Mouse (Mus musculus) neural tube, embryonic 15.5 days (tissue): ENCODE results near the gene Prss50. TPM values are rescaled to one million over a fixed set of nuclear protein-coding genes. Genes with fewer than 3 reads are reported as not detected.

Experiments
- ATAC-seq: fragments of 200-750 bp; cut with Nextera tagmentation; 2 replicates; pipeline ENCODE4 v1.8.0; 2017; ENCODE audit warnings: mild to moderate bottlenecking, moderate TSS enrichment, moderate library complexity; ENCODE audit not compliant: low FRiP score
- H3K27ac ChIP-seq: fragments of 300-500 bp; sonication (generic); replicated peaks from 2 replicates; pipeline ENCODE4 v1.5.1; 2015; ENCODE audit warnings: mild to moderate bottlenecking, inconsistent platforms
- H3K27me3 ChIP-seq: fragments of 300-500 bp; sonication (generic); replicated peaks from 2 replicates; pipeline ENCODE4 v1.6.1; 2015; ENCODE audit warnings: inconsistent platforms
- H3K36me3 ChIP-seq: fragments of 300-500 bp; sonication (generic); 2 replicates; pipeline ENCODE4 v1.6.1; 2015; ENCODE audit warnings: inconsistent platforms
- H3K4me1 ChIP-seq: fragments of 300-500 bp; sonication (generic); 2 replicates; pipeline ENCODE4 v1.6.1; 2015; ENCODE audit warnings: inconsistent platforms
- H3K4me2 ChIP-seq: fragments of 300-500 bp; sonication (generic); 2 replicates; pipeline ENCODE4 v1.6.1; 2015; ENCODE audit warnings: inconsistent platforms, mild to moderate bottlenecking, moderate library complexity
- H3K4me3 ChIP-seq: fragments of 300-500 bp; sonication (generic); replicated peaks from 2 replicates; pipeline ENCODE4 v1.5.1; 2015; ENCODE audit warnings: mild to moderate bottlenecking, inconsistent platforms
- H3K9ac ChIP-seq: fragments of 300-500 bp; sonication (generic); replicated peaks from 2 replicates; pipeline ENCODE4 v1.6.1; 2015; ENCODE audit warnings: mild to moderate bottlenecking, inconsistent platforms
- H3K9me3 ChIP-seq: fragments of 300-500 bp; sonication (generic); replicated peaks from 2 replicates; pipeline ENCODE4 v1.6.1; 2016; ENCODE audit warnings: inconsistent platforms
- WGBS: fragments of 180-500 bp; shearing (Covaris S2); methylation state at CpG from one replicate; pipeline ENCODE4 v1.1.7; 2015; ENCODE audit warnings: mixed read lengths; 5-methylcytosine and 5-hydroxymethylcytosine counted together
- polyA plus RNA-seq: library from polyadenylated mRNA; unstranded; fragments of >200 nt; fragmentation: Nextera tagmentation; extraction: Ambion mirVana; gene quantifications from 2 replicates; pipeline ENCODE4 v1.2.1, GENCODE M21; 2015

The Prss50 gene
- polyA plus RNA-seq, 1 experiment from 2014 or later, result 0.59 TPM

- Histone ChIP-seq H3K9me3 (no peaks in the 10 kb centered on the region), H3K27ac (no peak overlapping the region), H3K4me1 (no peaks in the 10 kb centered on the region), H3K4me3 (no peak overlapping the region), H3K27me3 (no peaks in the 10 kb centered on the region), H3K4me2 (no peak overlapping the region), H3K36me3 (no peaks in the 10 kb centered on the region), H3K9ac (no peak overlapping the region)
- ATAC-seq, result no peak
- WGBS, result 75% methylated on average over 6 of the region's 6 CpGs
These were observed 16.9 kb upstream of the Prss50 start for GRCm38 (mm10) chr9:110840905-110841304.

GRCm38 (mm10) chr9:110841438-110841837, 16.3 kb upstream of the Prss50 start:
- WGBS, result 85% methylated on average over 2 of the region's 2 CpGs
- no peak for ATAC-seq
- no peak overlapping the region for H3K4me3 ChIP-seq

GRCm38 (mm10) chr9:110844206-110844605, 13.6 kb upstream of the Prss50 start, which contains the start of gene Prss46:
Prss46 (plus strand) TSS chr9:110844506.
- Histone ChIP-seq H3K4me1 (no peaks in the 10 kb centered on the region), H3K27ac (no peak within 1 kb of the TSS), H3K4me3 (no peak within 1 kb of the TSS), H3K27me3 (no peaks in the 10 kb centered on the region), H3K4me2 (no peak within 1 kb of the TSS), H3K9me3 (no peaks in the 10 kb centered on the region), H3K36me3 (no peaks in the 10 kb centered on the region), H3K9ac (no peak within 1 kb of the TSS)
- no peak for ATAC-seq
- WGBS, result 86% methylated on average over 10 of the region's 10 CpGs

More at GRCm38 (mm10) chr9:110841438-110841837, 16.3 kb upstream of the Prss50 start:
- no peaks in the 10 kb centered on the region for H3K4me1 ChIP-seq
- no peak overlapping the region for H3K27ac ChIP-seq
- no peak overlapping the region for H3K4me2 ChIP-seq
- no peaks in the 10 kb centered on the region for H3K9me3 ChIP-seq
- H3K27me3 ChIP-seq, result no peaks in the 10 kb centered on the region
- H3K36me3 ChIP-seq, result no peaks in the 10 kb centered on the region
- H3K9ac ChIP-seq, result no peak overlapping the region

- no peaks in the 10 kb centered on the region for H3K9me3 ChIP-seq
- no peak for ATAC-seq
- WGBS, result 85% methylated on average over 7 of the region's 7 CpGs
- no peak overlapping the region for H3K4me3 ChIP-seq
- H3K4me2 ChIP-seq, result no peak overlapping the region
- no peaks in the 10 kb centered on the region for H3K27me3 ChIP-seq
- H3K9ac ChIP-seq, result no peak overlapping the region
- H3K36me3 ChIP-seq, result no peaks in the 10 kb centered on the region
- no peak overlapping the region for H3K27ac ChIP-seq
- no peaks in the 10 kb centered on the region for H3K4me1 ChIP-seq
These were observed 8.6 kb upstream of the Prss50 start for GRCm38 (mm10) chr9:110849162-110849561.

GRCm38 (mm10) chr9:110855903-110856302, 1.9 kb upstream of the Prss50 start:
- H3K9me3 ChIP-seq, result no peaks in the 10 kb centered on the region
- H3K4me2 ChIP-seq, result no peak overlapping the region
- no peaks in the 10 kb centered on the region for H3K36me3 ChIP-seq
- WGBS, result 78% methylated on average over 7 of the region's 7 CpGs
- no peak overlapping the region for H3K9ac ChIP-seq
- no peak overlapping the region for H3K4me3 ChIP-seq
- no peak for ATAC-seq
- no peak overlapping the region for H3K27ac ChIP-seq
- peaks cover 9% of the 10 kb centered on the region for H3K27me3 ChIP-seq
- peaks cover 5% of the 10 kb centered on the region for H3K4me1 ChIP-seq

GRCm38 (mm10) chr9:110856920-110857319, 847 bp upstream of the Prss50 start:
- H3K27ac ChIP-seq, result no peak overlapping the region
- no peak overlapping the region for H3K4me3 ChIP-seq
- no peak overlapping the region for H3K9ac ChIP-seq
- no peaks in the 10 kb centered on the region for H3K36me3 ChIP-seq
- H3K27me3 ChIP-seq, result peaks cover 9% of the 10 kb centered on the region
- no peak for ATAC-seq
- H3K9me3 ChIP-seq, result no peaks in the 10 kb centered on the region
- H3K4me2 ChIP-seq, result no peak overlapping the region
- peaks cover 5% of the 10 kb centered on the region for H3K4me1 ChIP-seq
- 73% methylated on average over 4 of the region's 4 CpGs for WGBS

- Histone ChIP-seq H3K27me3 (peaks cover 9% of the 10 kb centered on the region), H3K4me2 (no peak overlapping the region), H3K9ac (no peak overlapping the region), H3K9me3 (no peaks in the 10 kb centered on the region), H3K36me3 (no peaks in the 10 kb centered on the region), H3K4me1 (peaks cover 5% of the 10 kb centered on the region), H3K4me3 (no peak overlapping the region), H3K27ac (no peak overlapping the region)
- ATAC-seq, result no peak
- 56% methylated on average over 5 of the region's 5 CpGs for WGBS
These were observed 756 bp downstream of the Prss50 start for GRCm38 (mm10) chr9:110858523-110858922.

- Histone ChIP-seq H3K27me3 (peaks cover 9% of the 10 kb centered on the region), H3K9me3 (no peaks in the 10 kb centered on the region), H3K4me3 (no peak overlapping the region), H3K36me3 (no peaks in the 10 kb centered on the region), H3K9ac (no peak overlapping the region), H3K4me1 (peaks cover 5% of the 10 kb centered on the region), H3K27ac (no peak overlapping the region), H3K4me2 (no peak overlapping the region)
- 82% methylated on average over 5 of the region's 5 CpGs for WGBS
- no peak for ATAC-seq
These were observed 1.3 kb downstream of the Prss50 start for GRCm38 (mm10) chr9:110858967-110859596.

- H3K27ac ChIP-seq, result no peak overlapping the region
- no peak for ATAC-seq
- H3K9me3 ChIP-seq, result no peaks in the 10 kb centered on the region
- H3K27me3 ChIP-seq, result 0 out of 2 replicates have a peak, but pooled peaks cover 9% of the 10 kb centered on the region
- no peak overlapping the region for H3K4me2 ChIP-seq
- H3K4me1 ChIP-seq, result peaks cover 26% of the 10 kb centered on the region
- H3K36me3 ChIP-seq, result no peaks in the 10 kb centered on the region
- WGBS, result 18% methylated on average over 7 of the region's 7 CpGs
- H3K9ac ChIP-seq, result no peak overlapping the region
- no peak overlapping the region for H3K4me3 ChIP-seq
These were observed 13.3 kb downstream of the Prss50 start for GRCm38 (mm10) chr9:110871030-110871429.

GRCm38 (mm10) chr9:110873681-110874659, 16.2 kb downstream of the Prss50 start:
- ATAC-seq, result peak; percentile 80
- Histone ChIP-seq H3K36me3 (no peaks in the 10 kb centered on the region), H3K9ac (peak overlapping the region; percentile 47), H3K4me1 (peaks cover 26% of the 10 kb centered on the region), H3K4me2 (peak overlapping the region; percentile 70), H3K4me3 (peak overlapping the region; percentile 40), H3K9me3 (no peaks in the 10 kb centered on the region), H3K27me3 (peaks cover 23% of the 10 kb centered on the region), H3K27ac (peak overlapping the region; percentile 66)
- WGBS, result 7% methylated on average over 40 of the region's 40 CpGs

- peak; percentile 36; the same call in 1 of the 2 replicates for ATAC-seq
- Histone ChIP-seq H3K36me3 (no peaks in the 10 kb centered on the region), H3K27ac (peak overlapping the region; percentile 66), H3K4me1 (peaks cover 26% of the 10 kb centered on the region), H3K4me2 (peak overlapping the region; percentile 70), H3K9me3 (no peaks in the 10 kb centered on the region), H3K4me3 (no peak overlapping the region), H3K9ac (no peak overlapping the region), H3K27me3 (peaks cover 31% of the 10 kb centered on the region)
- WGBS, result 12% methylated on average over 3 of the region's 3 CpGs
These were observed 17.0 kb downstream of the Prss50 start for GRCm38 (mm10) chr9:110874660-110875191.
